Mouse (Mus musculus) C2C12 (cell line): ENCODE results near the gene Rps6ka1.

ENCODE experiments used
- CTCF ChIP-seq: IDR thresholded peaks from one replicate; pipeline ENCODE4 v1.5.1; 2011; ENCODE audit not compliant: control insufficient read depth, insufficient read depth, insufficient read length
- MAX ChIP-seq: IDR thresholded peaks from one replicate; pipeline ENCODE4 v1.6.1; 2011; ENCODE audit warnings: mild to moderate bottlenecking, control low read depth
- MYOG ChIP-seq: IDR thresholded peaks from one replicate; pipeline ENCODE4 v1.6.1; 2011; ENCODE audit not compliant: control insufficient read depth, insufficient read length; ENCODE audit errors: extremely low read depth
- USF1 ChIP-seq: IDR thresholded peaks from one replicate; pipeline ENCODE4 v1.6.1; 2011; ENCODE audit warnings: low read depth, mild to moderate bottlenecking, control low read depth, moderate library complexity

DNA sequence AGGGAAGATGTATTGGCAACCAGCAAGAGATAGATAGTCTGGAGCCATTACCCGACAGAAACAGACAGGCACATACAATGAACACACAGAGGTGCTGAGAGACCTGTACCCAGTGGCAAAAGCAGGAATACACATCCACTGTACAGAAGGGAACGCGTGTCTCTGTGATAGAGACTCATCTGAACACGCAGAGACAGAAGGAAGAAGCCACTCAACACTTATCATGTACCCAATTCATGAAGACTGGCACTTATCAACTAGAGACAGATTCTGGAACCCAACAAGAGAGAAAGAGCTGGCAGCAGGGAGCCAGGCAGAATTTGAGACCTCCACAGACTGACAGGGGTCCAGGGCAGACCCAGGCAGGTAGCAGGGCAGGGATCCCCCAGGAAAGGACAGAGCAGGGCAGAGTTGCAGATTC is 14.2 kb downstream of the Rps6ka1 start:
- no peak for TF ChIP-seq CTCF
- no peak for TF ChIP-seq MAX
- TF ChIP-seq MYOG, result no peak
- no peak for TF ChIP-seq USF1
